Mouse (Mus musculus): ENCODE measurements around the gene Prdm16. TPM values are rescaled to one million over a fixed set of nuclear protein-coding genes. Genes with fewer than 3 reads are reported as not detected.

The Prdm16 gene
- polyA plus RNA-seq, 1 experiment from 2014 or later: 11.8 TPM

- 0 out of 2 replicates have a peak overlapping the region, but pooled peaks have one; percentile 30 for H3K9ac ChIP-seq (ENCODE audit: low read depth, low read length)
- no peak overlapping the region for H3K4me2 ChIP-seq (ENCODE audit: low read length)
- whole genome bisulfite sequencing: 54% methylated on average over 14 of the region's 14 CpGs
- H3K4me1 ChIP-seq (ENCODE audit: control insufficient read depth, insufficient read depth, low read length): peaks cover 20% of the 10 kb centered on the region
- H3K4me3 ChIP-seq (ENCODE audit: low read depth, low read length): no peak overlapping the region
- H3K9me3 ChIP-seq (replicated peaks; ENCODE audit: control insufficient read depth, low read length, poor library complexity, severe bottlenecking): no peaks in the 10 kb centered on the region
- peaks cover 18% of the 10 kb centered on the region for H3K27me3 ChIP-seq (ENCODE audit: control insufficient read depth, insufficient read depth, low read depth, low read length)
- no peaks in the 10 kb centered on the region for H3K36me3 ChIP-seq (ENCODE audit: control insufficient read depth, insufficient read depth, low read length)
- H3K27ac ChIP-seq (ENCODE audit: low read length): no peak overlapping the region; the same call in 1 of the 2 replicates
- no peak for ATAC-seq
Measured at GRCm38 (mm10) chr4:154625710-154626109, 11.0 kb downstream of the Prdm16 start.

- H3K27me3 ChIP-seq (ENCODE audit: control insufficient read depth, insufficient read depth, low read depth, low read length): peaks cover 3% of the 10 kb centered on the region
- no peaks in the 10 kb centered on the region for H3K36me3 ChIP-seq (ENCODE audit: control insufficient read depth, insufficient read depth, low read length)
- no peak overlapping the region for H3K4me3 ChIP-seq (ENCODE audit: low read depth, low read length)
- no peak overlapping the region for H3K4me2 ChIP-seq (ENCODE audit: low read length)
- H3K4me1 ChIP-seq (ENCODE audit: control insufficient read depth, insufficient read depth, low read length): peaks cover 18% of the 10 kb centered on the region
- H3K9me3 ChIP-seq (replicated peaks; ENCODE audit: control insufficient read depth, low read length, poor library complexity, severe bottlenecking): no peaks in the 10 kb centered on the region
- 73% methylated on average over 3 of the region's 3 CpGs for WGBS
- H3K9ac ChIP-seq (ENCODE audit: low read depth, low read length): no peak overlapping the region
- ATAC-seq: no peak
- H3K27ac ChIP-seq (ENCODE audit: low read length): no peak overlapping the region
Measured at GRCm38 (mm10) chr4:154623241-154623640, 13.4 kb downstream of the Prdm16 start.

- no peak overlapping the region for H3K4me2 ChIP-seq (ENCODE audit: low read length)
- H3K27me3 ChIP-seq (ENCODE audit: control insufficient read depth, insufficient read depth, low read depth, low read length): peaks cover 3% of the 10 kb centered on the region
- no peak overlapping the region for H3K9ac ChIP-seq (ENCODE audit: low read depth, low read length)
- H3K27ac ChIP-seq (ENCODE audit: low read length): no peak overlapping the region
- H3K4me3 ChIP-seq (ENCODE audit: low read depth, low read length): no peak overlapping the region
- H3K4me1 ChIP-seq (ENCODE audit: control insufficient read depth, insufficient read depth, low read length): peaks cover 18% of the 10 kb centered on the region
- 94% methylated on average over 4 of the region's 4 CpGs for WGBS
- no peaks in the 10 kb centered on the region for H3K36me3 ChIP-seq (ENCODE audit: control insufficient read depth, insufficient read depth, low read length)
- H3K9me3 ChIP-seq (replicated peaks; ENCODE audit: control insufficient read depth, low read length, poor library complexity, severe bottlenecking): no peaks in the 10 kb centered on the region
- no peak for ATAC-seq
Measured at GRCm38 (mm10) chr4:154622521-154622920, 14.2 kb downstream of the Prdm16 start.

GRCm38 (mm10) chr4:154611167-154611566 lies 25.5 kb downstream of the Prdm16 start:
- Histone ChIP-seq H3K9ac (ENCODE audit: low read depth, low read length) (no peak overlapping the region), H3K4me1 (ENCODE audit: control insufficient read depth, insufficient read depth, low read length) (no peaks in the 10 kb centered on the region), H3K4me2 (ENCODE audit: low read length) (no peak overlapping the region), H3K4me3 (ENCODE audit: low read depth, low read length) (no peak overlapping the region), H3K9me3 (replicated peaks; ENCODE audit: control insufficient read depth, low read length, poor library complexity, severe bottlenecking) (no peaks in the 10 kb centered on the region), H3K27ac (ENCODE audit: low read length) (no peak overlapping the region), H3K36me3 (ENCODE audit: control insufficient read depth, insufficient read depth, low read length) (no peaks in the 10 kb centered on the region), H3K27me3 (ENCODE audit: control insufficient read depth, insufficient read depth, low read depth, low read length) (peaks cover 2% of the 10 kb centered on the region; the same call in 1 of the 2 replicates)
- no peak for ATAC-seq
- WGBS: 84% methylated on average over 10 of the region's 10 CpGs

- Histone ChIP-seq H3K4me3 (ENCODE audit: low read depth, low read length) (no peak overlapping the region), H3K4me2 (ENCODE audit: low read length) (no peak overlapping the region), H3K9me3 (replicated peaks; ENCODE audit: control insufficient read depth, low read length, poor library complexity, severe bottlenecking) (no peaks in the 10 kb centered on the region), H3K36me3 (ENCODE audit: control insufficient read depth, insufficient read depth, low read length) (no peaks in the 10 kb centered on the region), H3K4me1 (ENCODE audit: control insufficient read depth, insufficient read depth, low read length) (no peaks in the 10 kb centered on the region), H3K27me3 (ENCODE audit: control insufficient read depth, insufficient read depth, low read depth, low read length) (no peaks in the 10 kb centered on the region; the same call in 1 of the 2 replicates), H3K9ac (ENCODE audit: low read depth, low read length) (no peak overlapping the region), H3K27ac (ENCODE audit: low read length) (no peak overlapping the region)
- ATAC-seq: no peak
- WGBS: 86% methylated on average over 5 of the region's 5 CpGs
Measured at GRCm38 (mm10) chr4:154607724-154608123, 28.9 kb downstream of the Prdm16 start.

GRCm38 (mm10) chr4:154604442-154604830 lies 32.2 kb downstream of the Prdm16 start:
- H3K4me1 ChIP-seq (ENCODE audit: control insufficient read depth, insufficient read depth, low read length): peaks cover 6% of the 10 kb centered on the region; the same call in 1 of the 2 replicates
- no peak overlapping the region for H3K4me2 ChIP-seq (ENCODE audit: low read length)
- H3K4me3 ChIP-seq (ENCODE audit: low read depth, low read length): no peak overlapping the region
- no peak overlapping the region for H3K27ac ChIP-seq (ENCODE audit: low read length)
- H3K36me3 ChIP-seq (ENCODE audit: control insufficient read depth, insufficient read depth, low read length): no peaks in the 10 kb centered on the region
- no peaks in the 10 kb centered on the region; the same call in 1 of the 2 replicates for H3K27me3 ChIP-seq (ENCODE audit: control insufficient read depth, insufficient read depth, low read depth, low read length)
- no peak overlapping the region for H3K9ac ChIP-seq (ENCODE audit: low read depth, low read length)
- H3K9me3 ChIP-seq (replicated peaks; ENCODE audit: control insufficient read depth, low read length, poor library complexity, severe bottlenecking): no peaks in the 10 kb centered on the region
- ATAC-seq: 0 out of 2 replicates have a peak, but pooled peaks have one; percentile 9
- 45% methylated on average over 7 of the region's 7 CpGs for WGBS

GRCm38 (mm10) chr4:154603663-154604441 lies 32.8 kb downstream of the Prdm16 start:
- peak; percentile 68 for ATAC-seq
- Histone ChIP-seq H3K4me2 (ENCODE audit: low read length) (no peak overlapping the region), H3K4me1 (ENCODE audit: control insufficient read depth, insufficient read depth, low read length) (peaks cover 8% of the 10 kb centered on the region; the same call in 1 of the 2 replicates), H3K4me3 (ENCODE audit: low read depth, low read length) (no peak overlapping the region), H3K27ac (ENCODE audit: low read length) (peak overlapping the region; percentile 57), H3K27me3 (ENCODE audit: control insufficient read depth, insufficient read depth, low read depth, low read length) (no peaks in the 10 kb centered on the region; the same call in 1 of the 2 replicates), H3K9ac (ENCODE audit: low read depth, low read length) (no peak overlapping the region), H3K9me3 (replicated peaks; ENCODE audit: control insufficient read depth, low read length, poor library complexity, severe bottlenecking) (no peaks in the 10 kb centered on the region), H3K36me3 (ENCODE audit: control insufficient read depth, insufficient read depth, low read length) (no peaks in the 10 kb centered on the region)
- WGBS: 10% methylated on average over 25 of the region's 25 CpGs

- H3K36me3 ChIP-seq (ENCODE audit: control insufficient read depth, insufficient read depth, low read length): no peaks in the 10 kb centered on the region
- WGBS: 67% methylated on average over 10 of the region's 10 CpGs
- H3K27me3 ChIP-seq (ENCODE audit: control insufficient read depth, insufficient read depth, low read depth, low read length): no peaks in the 10 kb centered on the region; the same call in 1 of the 2 replicates
- no peak overlapping the region for H3K4me3 ChIP-seq (ENCODE audit: low read depth, low read length)
- H3K4me1 ChIP-seq (ENCODE audit: control insufficient read depth, insufficient read depth, low read length): peaks cover 15% of the 10 kb centered on the region
- no peak for ATAC-seq
- H3K27ac ChIP-seq (ENCODE audit: low read length): no peak overlapping the region
- no peaks in the 10 kb centered on the region for H3K9me3 ChIP-seq (replicated peaks; ENCODE audit: control insufficient read depth, low read length, poor library complexity, severe bottlenecking)
- H3K9ac ChIP-seq (ENCODE audit: low read depth, low read length): no peak overlapping the region
- H3K4me2 ChIP-seq (ENCODE audit: low read length): no peak overlapping the region
Measured at GRCm38 (mm10) chr4:154602409-154602808, 34.3 kb downstream of the Prdm16 start.

GRCm38 (mm10) chr4:154601006-154601405 lies 35.7 kb downstream of the Prdm16 start:
- no peak overlapping the region for H3K9ac ChIP-seq (ENCODE audit: low read depth, low read length)
- no peak for ATAC-seq
- H3K9me3 ChIP-seq (replicated peaks; ENCODE audit: control insufficient read depth, low read length, poor library complexity, severe bottlenecking): no peaks in the 10 kb centered on the region
- H3K4me2 ChIP-seq (ENCODE audit: low read length): no peak overlapping the region
- H3K36me3 ChIP-seq (ENCODE audit: control insufficient read depth, insufficient read depth, low read length): no peaks in the 10 kb centered on the region
- H3K4me3 ChIP-seq (ENCODE audit: low read depth, low read length): no peak overlapping the region
- H3K27me3 ChIP-seq (ENCODE audit: control insufficient read depth, insufficient read depth, low read depth, low read length): no peaks in the 10 kb centered on the region; the same call in 1 of the 2 replicates
- no peak overlapping the region for H3K27ac ChIP-seq (ENCODE audit: low read length)
- H3K4me1 ChIP-seq (ENCODE audit: control insufficient read depth, insufficient read depth, low read length): peaks cover 15% of the 10 kb centered on the region
- 49% methylated on average over 3 of the region's 3 CpGs for WGBS

Data from midbrain, embryonic 16.5 days (tissue).